Mouse (Mus musculus) kidney, postnatal 10 days (tissue): ENCODE data around the gene Cept1.
"Not testable (repeated sequence)": the region's sequence is repeated elsewhere in the genome, so short reads cannot be mapped to it uniquely, and the experiment has no call there.

Experiments
- DNase-seq: peaks from one replicate; pipeline ENCODE4 v3.0.0; 2021; ENCODE audit warnings: mixed read lengths

Cept1 gene

DNA sequence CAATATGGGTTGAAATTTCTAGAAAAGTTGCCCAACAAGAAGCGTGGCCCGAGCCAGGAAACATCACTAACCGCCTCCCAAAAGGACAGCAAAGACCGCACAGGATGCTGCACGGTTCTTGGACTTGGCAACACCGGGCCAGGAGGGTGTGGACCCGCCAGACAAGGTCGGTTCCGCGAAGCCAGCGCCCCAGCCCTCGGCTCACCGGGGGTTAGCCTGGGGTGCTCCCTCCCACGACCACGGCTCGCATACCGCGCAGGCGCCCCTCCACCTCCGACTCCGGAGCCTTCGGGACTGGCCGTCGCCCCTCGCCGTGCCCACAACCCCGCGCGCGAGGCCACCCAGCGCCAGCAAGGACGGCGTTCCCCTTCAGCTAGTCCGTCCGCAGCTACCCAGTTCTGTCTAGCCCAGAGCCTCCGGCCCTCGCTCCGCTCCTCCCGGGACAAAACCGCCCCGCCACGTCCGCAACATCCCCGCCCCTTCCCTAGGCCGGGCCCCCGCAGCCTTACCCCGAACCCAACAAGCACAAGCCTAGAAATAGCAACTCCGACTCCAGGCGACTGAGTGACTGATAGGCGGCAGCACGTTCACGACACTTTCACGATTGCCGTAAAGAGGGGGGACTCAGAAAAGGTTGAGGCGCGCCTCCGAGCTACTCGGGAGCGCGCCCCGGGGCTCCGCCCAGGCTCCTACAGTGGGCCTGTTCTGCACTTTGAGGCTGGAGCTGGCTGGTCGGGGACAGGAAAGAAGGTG, at the start of gene Cept1, which contains the start of gene Dram2:
TSS of gene Cept1 (minus strand) at position 632 of the 753 bp plus-strand sequence.
TSS of gene Dram2 (plus strand) at position 628 of the 753 bp plus-strand sequence.
- peak; percentile 96 for DNase-seq

DNA sequence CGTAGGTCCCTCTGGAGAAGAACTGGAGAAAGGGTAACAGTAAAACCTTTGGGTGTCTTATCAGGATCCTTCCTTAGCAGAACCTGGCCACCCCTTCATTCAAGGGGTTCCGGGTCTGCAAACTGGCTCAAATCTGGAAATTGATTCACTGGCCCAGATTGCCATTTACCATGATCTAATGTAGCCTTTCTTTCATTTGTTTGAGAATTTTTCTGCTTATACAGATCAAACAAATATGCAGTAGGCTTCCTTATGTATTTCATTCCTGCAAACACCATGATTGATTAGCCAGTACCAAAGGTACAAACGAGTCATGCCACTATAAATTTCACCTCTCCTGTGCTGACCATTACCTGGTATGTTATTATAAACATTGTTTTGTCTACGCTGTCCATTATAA, 46.0 kb upstream of the Cept1 start:
- DNase-seq: not testable (repeated sequence)

DNA sequence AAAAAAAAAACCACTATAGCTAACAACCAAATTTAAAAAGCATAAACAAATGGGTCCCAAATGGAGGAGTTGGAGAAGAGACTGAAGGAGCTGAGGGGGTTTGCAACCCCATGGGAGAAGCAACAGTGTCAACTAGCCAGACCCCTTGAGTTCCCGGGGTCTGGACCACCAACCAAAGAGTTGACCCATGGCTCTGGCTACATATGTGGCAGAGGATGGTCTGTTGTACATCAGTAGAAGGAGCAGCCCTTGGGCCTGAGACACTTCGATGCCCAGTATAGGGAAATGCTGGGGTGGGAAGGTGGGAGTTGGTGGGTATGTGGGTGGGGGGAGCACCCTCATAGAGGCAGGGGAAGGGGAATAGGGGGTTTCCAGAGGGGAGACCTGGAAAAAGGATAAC, 31.7 kb upstream of the Cept1 start:
- DNase-seq: no peak

DNA sequence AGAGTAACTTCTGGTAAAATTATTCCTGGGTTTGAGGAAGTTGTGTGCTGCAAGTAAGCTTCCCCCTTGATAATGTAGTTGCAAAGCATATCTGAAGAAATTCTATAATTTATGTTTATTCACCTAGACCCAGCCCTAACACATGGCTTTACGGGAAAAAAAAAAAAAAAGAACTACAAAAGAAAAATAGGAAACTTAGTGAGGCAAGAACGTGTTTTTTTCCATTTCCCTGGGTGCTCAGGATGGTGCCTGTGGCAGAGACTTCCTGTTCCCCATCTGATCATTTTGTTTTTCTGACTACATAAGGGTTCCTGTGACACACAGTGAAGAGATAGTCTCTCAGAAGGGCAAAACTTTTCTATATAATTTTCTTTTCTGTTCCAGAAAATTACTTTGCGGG, 25.6 kb upstream of the Cept1 start:
- no peak for DNase-seq

DNA sequence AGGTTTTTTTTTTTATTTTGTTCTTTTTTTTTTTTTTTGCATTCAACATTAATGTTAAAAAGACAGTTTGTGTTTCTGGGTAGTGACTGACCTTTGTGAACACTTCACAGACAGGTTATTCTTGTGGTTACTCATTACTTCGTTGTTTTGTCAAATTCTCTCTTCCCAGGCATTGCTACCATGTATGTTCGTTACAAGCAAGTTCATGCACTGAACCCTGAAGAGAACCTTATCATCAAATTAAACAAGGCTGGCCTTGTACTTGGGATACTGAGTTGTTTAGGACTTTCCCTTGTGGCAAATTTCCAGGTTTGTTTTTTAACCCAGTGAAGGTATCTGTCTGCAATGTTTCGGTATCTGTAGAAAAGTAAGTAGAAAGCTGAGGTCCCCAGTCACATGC, 18.3 kb upstream of the Cept1 start:
- DNase-seq: no peak

DNA sequence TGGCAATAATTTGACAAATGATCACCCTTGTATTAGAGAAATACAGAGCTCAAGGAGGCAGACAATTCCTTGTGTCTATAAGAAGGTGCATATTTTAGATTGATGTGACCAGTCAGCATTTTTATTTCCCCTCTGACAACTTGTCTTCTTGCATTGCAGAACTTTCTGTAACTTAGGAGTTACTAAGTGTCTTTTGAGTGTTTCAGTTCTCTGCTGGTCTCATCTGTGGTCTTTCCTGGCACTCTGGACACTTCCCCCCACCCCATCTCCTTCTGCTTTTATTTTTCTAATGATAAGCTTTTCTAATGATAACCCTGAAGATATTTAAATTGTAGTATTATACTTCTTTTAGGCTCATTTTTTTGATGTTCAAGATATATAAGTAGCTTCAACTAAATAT, 10.7 kb upstream of the Cept1 start:
- no peak for DNase-seq

DNA sequence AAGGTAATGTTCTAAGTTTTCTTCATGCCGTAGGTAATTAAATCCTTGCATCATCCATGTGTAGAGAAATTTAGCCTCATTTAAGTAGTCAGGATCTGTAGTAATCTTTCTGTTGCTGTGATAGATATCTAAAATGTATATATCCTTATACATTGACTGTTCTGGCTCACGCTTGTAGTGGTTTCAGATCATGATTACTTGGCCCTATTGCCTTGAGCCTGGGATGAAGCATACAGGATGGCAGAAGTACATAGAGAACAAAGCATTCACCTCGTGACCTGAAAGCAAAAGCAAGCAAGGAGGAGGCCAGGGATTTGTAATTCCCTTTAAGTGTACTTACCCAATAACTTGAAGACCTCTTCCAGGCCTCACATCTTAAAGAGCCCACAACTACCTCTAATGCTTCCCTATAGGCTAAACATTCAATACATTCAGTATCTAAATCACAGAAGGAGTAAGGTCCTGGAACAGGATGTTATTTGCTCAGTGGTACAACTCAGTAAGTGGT, 8.2 kb upstream of the Cept1 start:
- no peak for DNase-seq

DNA sequence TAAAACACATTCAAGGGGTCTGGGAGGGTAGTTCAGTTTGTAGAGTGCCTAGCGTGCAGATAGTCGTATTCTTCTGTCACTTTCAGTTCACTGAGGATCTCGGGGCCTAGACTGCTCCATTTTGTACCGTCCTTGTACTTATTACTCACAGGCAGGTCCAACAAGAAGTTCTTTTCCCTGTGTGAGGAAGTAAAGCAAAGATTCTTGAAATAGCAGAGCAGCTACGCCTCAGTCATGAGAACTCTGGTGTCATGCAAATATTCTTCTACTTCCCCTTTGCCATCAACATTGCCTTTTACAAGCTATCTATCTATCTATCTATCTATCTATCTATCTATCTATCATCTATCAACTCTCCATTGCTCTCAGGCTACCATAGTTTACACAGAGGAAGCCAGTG, 5.8 kb upstream of the Cept1 start:
- no peak for DNase-seq

DNA sequence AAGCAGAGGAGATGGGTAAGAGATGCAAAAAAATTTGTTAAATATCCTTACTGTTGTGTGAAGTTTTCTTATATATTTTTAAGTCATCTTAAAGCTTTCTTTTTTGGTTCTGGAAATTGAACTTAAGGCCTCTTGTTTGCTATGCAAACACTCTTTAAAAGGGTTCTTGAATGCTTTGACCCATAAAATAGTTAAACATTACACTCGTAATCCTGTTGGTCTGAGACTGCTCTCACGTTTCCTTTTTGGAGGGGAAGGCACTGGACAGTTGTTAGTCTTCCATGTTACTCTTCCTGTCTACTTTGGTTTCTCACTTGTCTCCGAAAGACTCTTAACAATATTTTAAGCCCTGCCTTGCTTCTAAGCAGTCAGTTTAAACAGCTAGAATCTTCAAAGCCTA, 1.4 kb upstream of the Cept1 start:
- DNase-seq: no peak

DNA sequence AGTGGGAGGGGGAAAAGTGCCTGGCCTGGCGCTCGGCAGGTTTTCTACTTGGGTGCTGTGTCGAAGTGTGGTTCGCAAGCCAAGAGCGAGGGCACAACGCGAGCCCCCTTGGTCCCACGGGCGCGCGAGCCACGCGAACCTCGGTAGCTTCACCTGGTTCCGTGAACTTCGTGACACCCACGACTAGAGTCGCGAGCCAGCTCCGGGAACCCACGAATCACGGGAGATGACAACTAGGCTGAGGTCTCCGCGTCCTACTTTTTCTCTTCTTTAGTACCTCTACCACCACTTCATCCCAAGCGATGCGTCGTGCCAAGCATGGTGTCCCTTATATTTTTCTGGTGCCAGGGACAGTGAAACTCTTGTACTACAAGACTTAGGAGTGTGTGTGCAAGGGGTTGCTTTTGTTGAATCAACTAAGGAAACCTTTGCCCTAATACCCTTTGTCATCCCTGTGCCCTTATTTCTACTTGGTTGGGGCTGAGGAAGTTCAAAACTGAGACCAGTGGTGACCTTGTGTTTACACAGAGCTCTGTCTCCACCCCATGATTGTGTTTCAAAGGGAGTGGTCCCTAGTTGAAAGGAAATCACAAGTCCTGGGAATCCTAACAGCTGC, 430 bp upstream of the Cept1 start:
- no peak for DNase-seq

DNA sequence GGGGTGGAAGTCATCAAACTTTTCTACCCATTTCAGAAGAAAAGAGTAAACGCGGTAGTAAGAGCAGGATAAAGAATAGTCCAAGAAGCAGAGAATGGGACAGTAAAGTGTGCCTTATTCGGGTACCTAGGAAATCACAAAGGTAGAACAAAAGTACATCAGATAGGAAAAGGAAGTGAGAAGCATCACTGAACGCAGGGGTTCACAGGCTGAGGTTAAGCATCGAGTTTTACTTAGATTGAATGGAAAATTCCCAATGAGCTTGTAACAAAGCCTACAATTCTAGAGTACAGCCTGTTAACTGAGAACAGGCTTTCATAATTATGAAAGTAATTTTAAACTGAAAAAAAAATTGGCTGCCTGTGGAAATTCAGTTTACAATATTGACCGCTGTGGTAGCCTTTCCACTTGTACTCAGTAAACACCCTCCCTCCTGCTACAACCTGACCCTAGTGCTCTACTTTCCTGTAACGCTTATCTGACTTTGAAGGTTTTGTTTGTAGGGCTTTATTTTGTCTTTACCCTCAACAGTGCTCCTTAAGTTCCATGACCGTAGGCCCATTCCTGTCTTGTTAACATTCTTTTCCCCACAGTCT, 2.8 kb downstream of the Cept1 start:
- DNase-seq: no peak

DNA sequence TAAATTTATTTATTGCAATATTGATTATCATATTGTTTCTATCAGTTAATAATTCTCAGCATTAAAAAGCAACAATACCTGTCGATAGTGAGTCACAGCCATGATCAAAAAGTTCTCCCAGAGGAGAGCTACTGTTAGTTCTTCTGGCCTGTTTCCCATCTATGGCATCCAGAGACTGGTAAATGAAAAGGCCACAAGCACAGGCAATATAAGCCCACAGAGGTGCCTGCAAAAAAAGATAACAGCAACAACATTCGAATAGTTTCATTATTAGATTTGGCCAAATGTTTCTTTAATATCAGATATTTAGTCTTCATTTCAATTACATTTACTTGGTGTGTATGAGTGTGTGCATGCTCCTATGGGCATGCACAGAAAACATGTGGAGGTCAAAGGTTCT, 14.3 kb downstream of the Cept1 start:
- no peak for DNase-seq

DNA sequence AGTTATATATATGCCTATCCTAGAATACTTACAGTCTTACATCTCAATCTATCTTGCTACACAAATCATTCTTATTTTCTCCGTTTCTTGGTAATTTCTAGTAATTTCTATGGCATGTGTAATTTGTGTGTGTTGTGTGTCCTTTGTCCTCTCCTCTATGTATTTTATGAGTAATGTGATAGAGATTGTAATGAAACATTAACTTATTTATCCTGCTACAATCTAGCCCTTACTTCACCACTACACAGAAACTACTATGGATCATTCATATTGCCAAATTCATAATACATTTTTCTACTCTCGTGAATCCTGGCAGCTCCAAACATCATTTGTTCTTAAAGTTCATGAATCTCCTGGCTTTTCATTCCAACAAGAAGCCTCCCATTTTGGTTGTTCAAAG, 19.6 kb downstream of the Cept1 start:
- DNase-seq: no peak

DNA sequence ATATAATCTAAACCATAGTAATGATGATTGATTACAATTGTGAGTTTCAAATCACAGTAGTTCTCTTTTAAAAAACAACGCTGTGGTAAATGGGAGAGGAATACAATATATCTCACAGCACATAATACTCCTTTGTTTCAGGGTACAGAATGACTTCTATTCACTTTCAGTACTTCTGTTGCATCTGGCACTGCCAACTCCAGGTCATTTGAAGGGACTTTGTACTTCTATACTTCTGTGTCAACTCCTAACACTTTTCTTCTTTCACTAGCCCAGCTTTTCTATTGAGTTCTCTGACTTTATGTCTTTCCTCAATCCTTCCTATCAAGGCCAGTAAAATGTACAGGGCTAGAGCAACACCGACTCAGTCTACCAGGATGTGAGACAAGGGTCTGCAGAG, 21.2 kb downstream of the Cept1 start:
- DNase-seq: no peak

DNA sequence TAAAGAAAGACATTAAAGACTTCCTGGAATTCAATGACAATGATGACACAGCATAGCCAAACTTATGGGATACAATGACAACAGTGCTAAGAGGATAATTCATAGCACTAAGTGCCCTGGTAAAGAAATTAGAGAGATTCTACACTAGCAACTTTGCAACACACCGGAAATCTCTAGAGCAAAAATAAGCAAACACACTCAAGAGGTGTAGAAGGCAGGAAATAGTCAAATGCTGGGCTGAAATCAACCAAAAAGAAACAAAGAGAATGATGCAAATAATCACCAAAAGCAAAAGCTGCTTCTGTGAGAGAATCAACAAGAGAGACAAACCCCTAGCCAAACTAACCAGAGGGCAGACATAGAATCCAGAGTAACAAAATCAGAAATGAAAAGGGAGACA, 24.9 kb downstream of the Cept1 start:
- no peak for DNase-seq

DNA sequence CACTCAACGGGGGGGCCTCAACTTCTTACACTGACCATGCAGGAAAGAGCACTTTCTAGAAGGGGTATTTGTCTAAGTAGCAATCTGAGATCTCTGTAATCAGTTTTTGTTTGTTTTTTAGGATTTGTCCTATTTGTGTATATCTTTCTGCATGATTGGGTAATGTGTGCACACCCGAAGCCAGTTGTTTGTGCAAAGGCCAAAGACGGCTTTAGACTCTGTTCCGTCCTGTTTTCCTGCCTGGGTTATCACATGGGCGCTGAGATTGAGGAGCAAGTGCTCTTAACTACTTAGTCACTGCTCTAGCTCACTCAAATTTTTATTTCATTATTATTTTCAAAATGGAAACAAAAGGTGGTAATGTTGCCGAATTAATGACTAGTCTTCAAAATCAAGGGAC, 32.6 kb downstream of the Cept1 start:
- DNase-seq: no peak

DNA sequence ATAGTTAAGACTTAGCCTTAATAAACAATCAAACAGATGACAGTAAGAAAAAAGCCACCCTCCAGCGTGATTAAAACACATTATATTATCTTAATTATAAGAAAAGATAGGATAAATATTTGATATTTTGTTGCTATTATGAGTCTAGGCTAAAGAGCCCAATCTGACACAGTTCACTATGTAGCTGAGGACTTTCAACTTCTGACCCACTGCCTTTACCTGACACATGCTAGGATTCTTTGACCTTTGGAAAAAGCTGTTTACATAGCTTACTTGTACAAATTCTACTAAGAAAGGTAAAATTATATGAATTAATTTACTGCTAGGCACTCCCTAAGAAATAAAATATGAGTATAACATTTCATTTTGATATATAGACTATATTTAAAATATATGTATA, 36.9 kb downstream of the Cept1 start:
- DNase-seq: no peak

DNA sequence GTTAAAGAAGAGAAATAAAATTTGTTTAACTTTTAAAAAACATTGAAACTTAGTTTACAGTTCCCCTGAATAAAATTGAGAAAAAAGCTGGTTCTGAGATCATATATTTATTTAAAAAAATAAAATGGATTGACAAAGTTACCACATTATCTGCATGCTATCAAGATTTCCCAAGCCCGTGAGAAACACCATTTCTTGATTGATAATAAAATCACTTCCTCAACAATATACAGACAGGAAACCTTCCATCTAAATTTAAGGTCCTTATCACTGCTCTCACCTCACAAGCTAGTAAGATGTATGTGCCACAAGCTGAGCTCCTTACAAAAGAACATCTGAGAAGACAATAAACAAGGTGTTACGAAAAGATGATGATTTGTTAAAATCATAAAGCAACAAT, 44.7 kb downstream of the Cept1 start:
- no peak for DNase-seq

DNA sequence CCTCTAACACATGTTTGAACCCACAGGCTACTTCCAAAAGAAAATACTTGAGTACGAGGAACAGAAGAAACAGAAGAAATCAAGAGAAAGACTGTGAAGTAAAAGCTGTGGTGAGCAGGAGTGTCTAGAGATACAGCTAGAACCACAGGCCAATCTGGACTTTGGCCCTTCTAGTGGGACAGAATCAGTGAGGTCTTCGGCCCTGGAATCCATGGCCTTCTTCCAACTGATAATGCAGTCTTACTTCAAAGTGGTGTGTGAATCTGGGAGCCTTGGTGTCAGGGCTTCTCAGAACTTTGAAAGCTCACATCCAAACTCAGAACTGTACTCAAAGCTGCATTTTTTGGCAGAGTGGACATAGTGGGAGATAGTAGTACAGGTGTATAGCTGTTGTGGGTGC, 47.1 kb downstream of the Cept1 start:
- DNase-seq: no peak

DNA sequence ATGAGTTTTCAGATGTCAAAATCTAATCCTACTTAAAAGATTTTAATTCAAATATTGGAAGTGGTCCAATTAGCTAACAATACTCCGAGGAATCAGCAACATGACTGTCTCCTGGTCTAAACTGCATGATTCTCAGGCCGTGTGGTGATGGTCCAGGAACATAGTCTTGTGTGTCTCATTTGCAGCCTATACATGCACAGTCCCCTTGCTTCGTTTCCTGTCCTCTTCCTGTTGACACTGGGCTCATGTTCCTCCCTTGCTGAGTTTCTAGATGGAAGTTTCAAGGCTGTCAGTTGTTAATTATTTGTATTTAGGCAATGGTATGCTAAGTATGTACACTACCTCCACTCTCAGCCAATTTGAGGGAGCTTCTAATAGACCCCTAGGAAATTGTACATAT, 50.6 kb downstream of the Cept1 start:
- DNase-seq: no peak

DNA sequence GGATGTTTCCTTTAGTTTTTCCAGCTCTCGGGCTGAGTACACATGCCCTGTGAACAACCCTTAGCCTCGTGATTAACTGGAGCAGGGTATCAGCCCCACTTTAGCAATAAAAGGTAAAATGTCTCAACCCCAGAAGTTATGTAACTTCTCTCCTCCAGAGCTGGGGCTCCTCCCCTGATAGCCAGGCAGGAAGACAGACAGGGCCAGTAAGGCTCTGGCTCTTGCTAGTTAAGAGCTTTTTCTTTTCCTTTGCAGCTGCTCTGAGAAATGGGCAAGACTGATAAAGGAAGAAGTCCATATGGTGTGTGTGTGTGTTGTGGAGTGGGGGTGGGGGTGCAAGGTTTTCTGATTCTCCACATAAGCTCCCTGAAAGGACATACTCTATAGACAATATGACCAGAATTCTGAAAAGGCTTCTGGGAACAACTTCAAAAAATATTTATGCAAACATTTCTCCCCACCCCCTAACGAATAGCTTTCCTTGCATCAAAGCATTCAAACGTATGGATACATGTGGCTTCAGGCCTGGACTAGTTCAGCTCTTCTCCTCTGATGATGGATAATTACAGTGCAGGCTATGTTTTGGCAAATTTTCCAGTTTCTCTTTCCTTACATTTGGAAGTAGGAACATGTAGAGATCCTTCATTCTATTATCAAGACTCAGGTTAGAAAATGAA, 51.4 kb downstream of the Cept1 start:
- DNase-seq: no peak

DNA sequence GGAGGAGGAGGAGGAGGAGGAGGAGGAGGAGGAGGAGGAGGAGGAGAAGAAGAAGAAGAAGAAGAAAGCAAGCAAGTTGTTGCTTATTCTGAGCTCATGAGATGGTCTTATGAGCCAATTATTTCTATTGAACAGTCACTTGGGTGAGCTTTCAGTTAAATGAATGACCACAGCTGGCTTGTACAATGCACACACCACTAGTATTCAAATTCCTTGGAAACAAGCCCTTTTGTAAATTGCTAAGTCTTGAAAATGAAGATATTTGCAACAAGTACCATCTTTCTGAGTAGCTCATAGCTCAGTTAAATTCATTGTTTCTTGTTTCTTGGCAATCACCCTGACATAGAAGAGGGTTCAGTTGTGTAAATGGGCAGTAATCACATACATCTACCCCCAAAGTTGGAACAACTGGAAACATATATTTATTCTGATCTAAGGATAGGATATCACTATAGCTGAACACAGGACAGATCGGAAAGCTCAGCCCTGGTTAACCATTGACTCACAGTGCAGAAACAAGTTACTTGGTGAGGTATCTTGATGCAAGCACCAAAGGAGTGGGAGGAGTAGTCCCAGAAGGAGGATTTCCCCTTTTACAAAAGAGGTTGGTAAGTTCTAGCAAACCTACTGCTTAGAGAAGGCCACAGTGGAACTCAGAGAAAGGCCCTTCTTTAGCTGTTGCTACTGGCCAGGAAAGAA, 52.1 kb downstream of the Cept1 start:
- DNase-seq: no peak

DNA sequence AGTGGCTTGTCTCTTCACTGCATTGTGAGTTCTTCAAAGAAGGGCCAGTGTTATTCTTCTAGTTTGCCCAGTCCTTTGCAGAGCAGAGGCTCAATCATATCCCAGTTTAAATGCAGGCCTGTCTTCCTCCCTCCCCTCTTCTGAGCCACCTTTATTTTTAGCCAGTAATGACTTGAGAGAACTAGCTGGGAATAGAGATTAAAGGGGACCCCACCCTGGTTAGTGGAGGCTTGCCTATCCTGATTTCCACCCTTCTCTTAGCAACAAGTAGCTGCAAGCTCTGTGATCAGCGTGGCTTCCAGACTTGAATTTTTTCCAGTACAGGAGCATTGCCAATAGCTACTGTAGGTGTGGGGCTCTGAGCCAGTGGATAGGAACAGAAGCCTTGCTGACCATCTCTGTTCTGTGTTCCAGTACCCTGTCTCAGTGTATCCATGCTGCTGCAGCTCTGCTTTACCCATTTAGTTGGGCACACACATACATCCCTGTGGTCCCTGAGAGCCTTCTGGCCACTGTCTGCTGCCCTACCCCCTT, 53.1 kb downstream of the Cept1 start:
- no peak for DNase-seq
